Mouse (Mus musculus) adrenal gland, postnatal 10 days (tissue): Measurements from ENCODE around the gene Rbms1. TPM values are rescaled to one million over a fixed set of nuclear protein-coding genes. Genes with fewer than 3 reads are reported as not detected.

Source experiments
- DNase-seq: peaks from one replicate; pipeline ENCODE4 v3.0.0; 2021; ENCODE audit warnings: mixed read lengths
- total RNA-seq, 2 experiments: library from RNA; stranded (reverse); gene quantifications; 2 replicates each; pipeline ENCODE4 v1.2.3; 2021

Gene Rbms1
- total RNA-seq, 2 experiments from 2014 or later: 71.0 to 89.6 TPM

DNA sequence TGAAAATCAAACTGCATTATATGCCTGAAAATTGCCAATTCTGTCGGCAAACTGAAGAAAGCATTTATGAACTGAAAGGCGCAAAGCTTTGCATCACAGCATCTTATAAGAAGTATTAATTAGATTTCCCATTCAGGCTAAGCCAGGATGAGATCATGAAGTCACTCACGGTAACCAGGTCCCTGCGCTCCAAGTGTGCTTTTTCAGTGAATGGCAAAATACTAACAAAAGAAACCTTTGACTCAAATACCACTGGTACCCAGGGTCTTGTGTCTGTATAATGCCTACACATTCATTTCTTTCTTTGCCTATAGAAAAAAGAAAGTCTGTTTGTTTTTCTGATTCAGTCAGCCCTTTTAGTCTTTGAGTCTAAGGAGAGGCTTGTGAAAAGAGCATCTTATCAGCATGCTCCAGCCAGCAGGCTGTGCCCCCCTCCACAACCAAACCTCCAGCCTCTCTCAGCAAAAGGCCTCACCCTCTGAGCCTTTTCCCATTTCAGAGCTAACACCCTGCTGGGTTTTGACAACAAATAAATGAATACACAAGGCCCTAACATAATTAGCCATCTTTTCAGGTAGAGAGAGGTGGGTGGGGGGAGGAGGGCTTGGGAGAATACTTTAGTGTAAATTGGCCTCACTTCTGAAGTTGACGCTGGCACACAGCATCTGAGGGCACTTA, 83.7 kb downstream of the Rbms1 start:
- DNase-seq: no peak

DNA sequence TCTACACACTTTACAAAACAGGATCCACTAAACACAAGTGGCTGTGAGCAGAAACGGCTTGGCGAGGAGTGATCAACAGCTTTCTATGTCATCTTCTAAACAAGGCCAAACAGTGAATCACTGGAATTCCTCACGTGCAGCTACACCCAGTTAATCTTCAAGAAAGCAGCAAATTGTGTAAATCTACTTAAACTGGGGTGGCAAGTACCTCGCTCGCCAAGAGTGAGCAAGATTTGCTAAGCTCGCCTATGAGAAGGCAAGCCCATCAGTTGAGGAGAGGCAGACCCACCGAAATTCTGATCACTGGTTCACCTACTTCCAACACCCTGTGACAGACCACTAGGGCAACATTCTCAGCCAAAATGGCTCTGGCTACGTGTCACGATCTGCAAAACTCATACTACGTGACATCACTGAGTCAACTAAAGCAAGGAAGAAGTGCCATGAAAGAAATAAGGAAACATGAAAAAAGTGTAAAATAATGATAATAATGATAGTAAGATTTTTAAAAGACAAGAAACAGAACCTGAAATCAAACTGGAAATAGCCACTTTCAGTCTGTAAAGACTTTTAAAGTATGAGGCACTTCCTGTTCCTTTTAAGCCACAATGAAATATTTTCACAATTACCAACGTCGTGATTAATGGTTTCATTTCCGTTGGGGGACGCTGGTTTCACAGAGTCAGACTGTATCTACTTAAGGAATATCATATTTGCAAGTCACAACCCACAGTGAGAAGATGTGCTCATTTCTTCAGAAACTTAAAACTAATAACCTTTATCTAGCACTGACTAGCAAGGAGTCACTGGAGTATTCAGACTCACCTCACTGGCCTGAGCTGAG, 85.2 kb downstream of the Rbms1 start:
- DNase-seq: no peak

DNA sequence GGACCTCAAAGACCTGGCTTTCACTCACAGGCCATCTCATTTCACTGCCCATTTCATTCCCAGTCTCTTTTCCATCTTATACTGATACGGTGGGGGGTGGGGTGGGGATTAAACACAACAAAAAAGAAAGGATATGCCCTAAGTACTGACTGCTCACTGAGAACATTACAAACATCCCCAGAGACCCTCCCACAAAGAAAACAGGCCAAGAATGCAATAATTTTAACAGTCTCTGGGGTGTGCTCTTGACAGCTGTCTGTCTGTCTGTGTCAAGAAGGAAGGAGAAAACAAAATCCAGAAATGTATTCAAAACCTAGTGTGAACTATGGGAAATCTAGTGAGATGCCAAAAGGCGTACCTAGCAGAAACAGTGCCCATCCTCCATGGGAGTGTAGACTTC, 86.1 kb downstream of the Rbms1 start:
- no peak for DNase-seq

DNA sequence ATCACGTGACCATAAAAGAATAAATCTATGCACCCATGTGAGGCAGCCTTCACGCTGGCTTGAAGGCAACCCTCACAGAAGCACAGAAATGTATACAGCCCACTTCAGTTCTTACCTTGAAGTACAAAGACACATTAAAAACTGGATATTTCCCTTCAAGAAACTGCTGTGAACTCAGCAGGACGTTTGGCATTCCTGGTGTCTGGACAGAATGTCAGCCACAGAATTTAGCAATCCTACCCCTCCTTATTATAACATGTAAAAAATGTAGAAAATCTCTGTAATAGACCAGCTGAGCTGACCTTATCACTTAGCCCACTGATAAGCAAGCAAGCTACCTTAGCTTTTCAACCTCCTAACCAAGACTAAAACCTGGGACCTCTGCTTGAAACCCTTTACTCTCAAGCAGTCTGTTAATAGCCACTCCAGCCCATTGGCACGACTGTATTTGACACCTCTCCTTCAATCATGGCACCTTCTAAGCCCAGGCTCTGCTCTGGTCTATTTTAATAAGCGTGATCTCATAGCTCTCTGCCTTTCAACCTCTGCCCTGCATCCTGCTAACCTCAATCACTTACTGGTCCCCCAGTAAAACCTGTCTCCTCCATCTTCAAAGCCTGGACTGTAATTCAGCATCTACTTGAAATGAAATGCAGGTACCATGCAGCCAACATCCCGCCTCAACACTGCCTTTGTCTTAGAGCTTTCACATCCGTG, 90.7 kb downstream of the Rbms1 start:
- no peak for DNase-seq

DNA sequence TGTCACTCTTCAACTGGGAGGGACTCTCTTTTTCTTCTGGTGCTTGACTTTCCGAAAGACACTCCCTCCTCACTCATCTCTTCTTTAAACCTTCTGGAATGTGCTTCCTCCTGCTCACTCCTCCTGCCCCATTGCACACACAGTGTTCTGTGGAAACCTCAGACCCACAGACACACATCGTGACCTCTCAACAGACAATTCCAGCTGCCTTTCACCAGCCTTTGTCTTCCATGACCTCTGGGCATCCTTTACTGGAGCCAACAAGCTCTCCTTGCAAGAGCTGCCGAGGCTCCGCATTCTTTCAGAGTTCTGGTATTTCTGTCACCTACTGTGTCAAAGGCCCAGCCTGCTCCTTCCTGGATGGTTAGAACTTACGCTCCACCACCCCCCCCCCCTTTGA, 92.0 kb downstream of the Rbms1 start:
- no peak for DNase-seq

DNA sequence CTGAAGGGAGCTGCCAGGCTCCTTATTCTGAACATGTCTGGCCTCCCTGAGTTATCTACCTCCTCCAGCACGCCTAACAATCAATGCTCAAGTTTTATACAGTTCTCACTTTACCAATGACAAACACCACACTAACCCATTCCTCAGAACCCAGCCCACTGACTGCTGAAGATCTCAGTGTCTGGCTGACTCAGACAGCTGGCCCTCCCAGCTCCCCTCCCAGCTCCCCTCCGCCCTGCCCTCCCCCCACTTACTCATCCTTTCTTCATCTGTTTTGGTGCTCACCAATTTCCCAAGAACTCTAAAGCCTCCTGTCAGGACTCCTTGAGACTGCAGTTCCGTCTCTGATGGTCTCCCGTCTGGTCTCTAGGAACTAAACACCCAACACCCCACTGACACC, 92.5 kb downstream of the Rbms1 start:
- DNase-seq: no peak

DNA sequence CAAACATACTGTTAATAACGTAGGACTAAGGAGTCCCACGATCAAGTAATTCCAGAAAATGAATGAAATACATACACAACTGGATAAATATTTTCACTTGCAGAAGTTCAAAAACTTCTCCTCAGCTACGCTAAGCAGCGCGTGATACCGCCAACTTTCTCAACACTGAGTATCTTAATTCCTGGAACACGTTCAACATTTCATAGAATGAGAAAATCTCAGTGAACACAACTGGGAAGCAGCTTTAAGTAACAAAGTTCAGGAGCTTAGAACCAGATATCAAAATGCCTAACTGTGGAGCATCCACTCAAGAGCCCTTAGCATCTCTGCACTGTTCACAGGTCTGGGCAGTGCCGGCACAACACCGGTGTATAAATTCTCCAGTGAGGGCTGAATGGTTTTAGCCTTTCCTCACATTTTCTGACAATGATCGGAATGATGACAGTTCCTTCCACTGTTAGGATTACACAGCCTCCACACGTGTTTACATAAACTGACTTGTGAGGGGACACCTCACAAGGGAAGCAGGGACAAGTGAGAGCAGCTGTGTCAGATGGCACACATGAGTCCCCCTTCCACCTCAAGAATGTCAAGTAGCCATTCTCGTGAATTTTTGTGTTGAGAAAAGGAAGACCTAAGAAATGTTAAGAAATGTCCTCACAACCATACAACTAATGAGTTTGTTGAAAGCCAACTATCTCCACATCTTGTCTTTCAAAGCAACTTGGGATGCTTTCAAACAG, 93.8 kb downstream of the Rbms1 start:
- DNase-seq: no peak

DNA sequence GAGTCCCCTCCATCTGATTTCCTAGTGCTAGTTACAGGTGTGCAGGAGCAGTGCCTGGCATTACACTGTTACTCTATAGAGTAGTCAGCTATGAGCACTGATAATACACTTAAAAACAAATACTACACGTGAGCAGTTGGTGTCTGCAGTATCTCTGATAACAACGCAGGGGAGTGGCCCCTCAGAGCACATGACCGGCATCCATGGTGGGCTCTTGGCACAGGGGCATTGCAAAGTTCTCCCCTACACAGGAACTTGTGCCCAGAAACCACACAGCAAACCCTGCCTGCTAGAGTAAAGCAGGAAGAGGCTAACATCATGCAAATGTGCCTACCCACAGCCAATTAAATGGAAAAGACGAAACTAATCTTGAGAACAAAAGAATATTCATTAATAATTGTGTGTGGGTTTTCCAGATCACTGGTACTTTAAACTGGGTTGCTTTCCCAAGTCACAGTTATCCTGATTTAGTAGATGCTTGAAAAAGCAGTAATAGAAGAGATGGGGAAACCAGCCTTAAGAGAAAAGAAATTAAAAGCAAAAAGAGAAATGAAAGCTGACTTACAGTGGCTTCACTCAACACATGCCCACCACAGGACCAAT, 94.8 kb downstream of the Rbms1 start:
- no peak for DNase-seq

DNA sequence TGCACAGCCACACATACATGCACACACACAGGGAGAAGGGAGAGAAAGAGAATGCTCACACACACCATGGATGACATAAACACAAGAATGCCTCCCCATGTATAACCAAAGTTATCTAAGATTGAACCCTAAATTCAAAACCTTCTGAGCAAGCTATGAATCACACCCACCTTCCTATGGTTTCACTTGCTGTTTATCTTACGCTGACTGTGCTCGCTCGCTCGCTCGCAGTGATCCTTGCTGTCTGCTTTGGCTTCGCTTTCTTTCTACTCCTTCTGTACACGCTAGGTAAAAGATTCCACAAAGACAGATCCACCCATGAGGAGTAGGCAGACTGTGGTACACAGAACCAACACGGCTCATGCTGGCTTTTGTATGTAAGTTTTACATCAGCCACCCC, 95.7 kb downstream of the Rbms1 start:
- no peak for DNase-seq

DNA sequence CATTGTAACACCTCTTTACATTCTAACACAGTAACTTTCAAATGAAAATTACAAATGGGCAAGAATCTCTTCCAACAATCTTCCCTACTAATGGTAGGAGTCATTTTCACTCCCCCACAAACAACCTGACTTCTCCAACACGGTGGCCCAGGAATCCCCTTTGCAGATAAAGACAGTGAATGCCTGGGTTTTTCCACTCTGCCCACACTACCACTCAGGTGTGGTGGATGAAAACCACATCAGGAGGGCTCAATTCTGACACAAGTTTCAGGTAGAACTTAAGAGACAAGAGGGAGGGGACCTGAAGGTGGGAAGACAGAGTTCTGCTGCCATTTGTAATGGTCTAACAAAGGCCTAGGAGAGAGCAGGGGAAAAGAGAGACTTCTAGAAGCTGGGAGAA, 97.1 kb downstream of the Rbms1 start:
- no peak for DNase-seq

DNA sequence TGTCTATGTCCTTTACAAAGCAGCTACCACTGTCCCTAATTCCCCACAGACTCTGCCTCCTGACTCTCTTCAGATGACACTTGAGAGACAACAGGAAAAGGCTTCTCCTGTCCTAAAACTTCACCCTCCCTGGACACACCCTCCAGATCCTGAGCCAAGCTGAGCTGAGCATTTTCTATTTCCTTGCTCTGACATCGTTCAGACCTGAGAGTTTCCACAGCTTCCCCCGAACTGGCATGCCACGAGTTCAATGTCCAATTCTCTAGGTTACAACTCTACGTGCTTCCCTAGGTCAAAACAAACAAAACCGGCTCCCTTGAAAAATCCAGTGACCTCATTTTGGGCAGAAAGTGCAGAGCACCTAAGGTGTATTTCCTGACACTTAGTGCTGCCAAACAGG, 98.0 kb downstream of the Rbms1 start:
- DNase-seq: no peak

DNA sequence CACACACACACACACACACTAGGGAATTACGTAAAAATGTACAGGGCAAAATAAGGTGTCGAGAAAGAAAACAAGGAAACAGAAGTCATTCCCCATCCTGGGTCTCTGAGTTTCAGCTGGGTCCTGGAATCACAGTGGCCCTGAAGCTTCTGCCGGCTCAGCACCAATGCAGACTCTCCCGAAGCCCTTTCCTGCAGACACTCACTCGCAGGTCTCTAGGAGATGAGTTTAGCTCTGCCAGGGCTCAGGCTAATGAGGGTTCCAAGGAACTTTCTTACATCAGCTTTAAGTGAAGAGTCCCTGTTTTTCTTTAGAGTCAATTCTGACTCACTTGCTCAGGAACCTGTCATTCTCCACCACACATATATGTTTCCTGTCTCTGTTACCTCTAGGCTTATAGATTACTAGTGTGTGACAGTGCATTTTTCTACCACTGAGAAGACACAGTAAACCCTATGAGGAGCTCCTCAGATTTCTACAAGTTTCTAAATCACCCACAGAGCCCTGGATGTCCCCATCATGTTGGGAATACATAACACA, 98.7 kb downstream of the Rbms1 start:
- DNase-seq: no peak

DNA sequence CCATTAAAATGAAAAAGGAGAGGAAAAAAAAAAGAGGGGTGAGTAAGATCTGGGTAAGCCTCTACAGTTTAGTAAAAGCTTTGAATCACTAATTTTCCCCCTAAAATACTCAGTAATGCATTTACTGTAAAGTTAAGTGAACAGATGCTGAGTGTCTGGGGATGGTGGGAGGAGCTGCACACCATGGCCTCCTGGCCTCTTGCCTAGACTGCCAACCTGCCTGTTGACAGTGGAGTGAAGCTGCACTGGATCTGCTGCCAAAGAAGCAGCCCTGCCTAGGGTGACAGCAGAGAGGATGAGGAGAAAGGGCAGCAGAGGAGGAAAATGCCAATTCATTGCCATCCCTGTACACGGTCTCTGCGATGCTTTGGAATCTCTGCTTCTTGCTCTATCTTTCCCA, 99.2 kb downstream of the Rbms1 start:
- peak; percentile 46 for DNase-seq

DNA sequence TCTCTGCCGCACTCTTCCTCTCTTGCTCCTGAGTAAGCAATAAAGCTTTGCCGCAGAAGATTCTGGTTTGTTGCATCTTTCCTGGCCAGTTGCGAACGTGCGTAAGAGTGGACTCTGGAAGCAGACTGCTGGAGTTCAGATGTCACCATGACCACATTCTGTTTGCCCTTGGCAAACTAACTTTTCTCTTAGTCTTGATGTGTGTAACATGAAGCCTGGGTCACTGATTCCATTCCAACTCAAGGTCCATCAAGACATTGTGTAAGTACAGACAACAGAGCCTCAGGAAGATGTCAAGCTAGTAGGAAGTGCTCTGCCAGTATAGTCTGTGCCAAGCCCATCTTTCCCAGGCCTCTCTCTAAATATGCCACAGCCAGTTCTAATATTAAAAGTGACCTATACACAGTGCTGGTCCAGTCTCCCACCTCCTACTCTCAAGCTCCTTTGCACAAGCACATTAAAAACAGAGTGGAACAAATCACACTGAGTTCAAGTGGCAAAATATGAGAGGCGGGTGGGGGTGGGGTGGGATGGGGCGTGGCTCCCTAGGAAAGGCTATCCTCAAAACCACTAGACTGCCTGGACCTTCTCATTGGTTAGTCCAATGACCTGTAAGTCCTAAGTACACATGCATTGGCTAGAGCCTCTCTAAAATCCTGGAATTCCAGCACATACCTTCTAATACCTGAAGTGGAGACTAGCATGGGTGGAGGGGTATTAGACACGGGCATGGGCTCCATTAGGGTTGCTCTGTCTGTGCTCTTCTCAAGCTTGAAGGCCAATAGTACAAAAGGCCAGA, 99.9 kb downstream of the Rbms1 start:
- no peak for DNase-seq

DNA sequence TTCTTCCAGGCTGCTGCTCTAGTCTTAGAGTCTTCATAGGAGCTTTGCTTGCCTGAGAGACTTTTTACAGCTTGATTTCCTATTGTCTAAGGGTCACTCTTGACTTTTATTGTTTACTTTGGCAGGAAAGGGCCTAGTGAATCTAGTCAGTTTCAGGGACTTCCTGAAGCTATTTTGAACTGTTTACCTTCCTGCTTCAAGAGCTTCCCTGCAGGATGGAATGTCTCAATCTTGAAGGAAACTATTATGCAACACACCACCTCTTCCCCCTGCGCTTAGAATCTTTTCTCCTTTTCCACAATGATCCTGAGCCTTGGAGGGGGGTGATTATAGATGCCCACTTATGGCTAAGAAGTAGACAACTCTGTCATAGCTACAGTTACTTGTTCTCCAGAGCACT, 104.9 kb downstream of the Rbms1 start:
- DNase-seq: no peak

DNA sequence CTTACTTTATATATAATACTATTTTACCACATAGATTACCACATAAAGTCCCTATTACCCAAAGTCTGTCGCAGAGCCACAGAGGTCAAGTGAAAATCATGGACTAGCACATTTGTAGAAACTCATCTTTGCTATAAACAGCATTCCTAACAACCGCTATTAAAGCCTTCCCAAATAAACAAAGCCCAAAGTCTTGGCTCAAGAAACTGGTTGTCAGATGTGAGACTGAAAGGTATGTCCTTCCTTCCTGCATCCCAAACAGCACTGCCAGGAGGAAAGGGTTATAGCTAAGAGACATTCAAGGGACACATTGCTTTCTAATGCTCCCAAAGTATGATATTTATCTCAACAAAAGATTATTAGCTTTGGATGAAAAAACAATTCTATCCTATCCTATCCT, 106.9 kb downstream of the Rbms1 start:
- DNase-seq: no peak

DNA sequence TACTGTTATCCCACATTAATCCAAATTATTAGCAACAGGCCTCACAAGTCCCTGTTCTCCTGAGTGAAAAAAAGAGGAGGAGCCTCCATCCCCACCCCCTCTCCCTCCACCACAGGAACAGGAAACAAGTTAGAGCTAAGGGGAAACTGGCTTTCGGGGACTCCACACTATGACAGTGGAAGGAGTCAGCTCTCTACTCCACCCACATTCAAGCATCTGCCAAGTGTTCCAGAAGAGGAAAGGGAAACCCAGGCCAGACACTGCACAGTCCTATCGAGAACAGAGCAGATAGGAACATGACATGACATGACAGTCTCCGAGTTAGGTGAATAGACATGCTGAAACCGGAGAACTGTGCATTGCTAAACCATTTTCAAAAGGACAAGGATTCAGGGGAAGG, 108.0 kb downstream of the Rbms1 start:
- peak; percentile 54 for DNase-seq

DNA sequence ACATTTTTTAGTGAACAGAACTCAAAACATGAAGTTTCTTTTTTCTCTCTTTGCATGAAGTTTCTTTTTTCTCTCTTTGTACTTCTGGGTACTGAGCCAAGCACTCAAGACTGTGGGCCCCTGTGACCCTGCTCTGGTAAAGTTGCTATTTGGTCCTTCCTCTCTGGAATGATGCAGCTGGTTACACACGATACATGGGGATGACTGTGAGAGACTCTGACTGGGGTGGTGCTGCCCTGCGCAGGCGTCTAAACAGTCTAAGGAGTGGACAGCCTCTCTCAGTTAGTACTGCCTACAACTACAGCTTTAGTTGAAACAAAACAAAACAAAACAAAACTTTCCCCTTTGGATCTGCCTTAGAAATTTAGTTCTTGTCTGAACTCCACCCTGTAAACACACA, 111.1 kb downstream of the Rbms1 start:
- DNase-seq: no peak

DNA sequence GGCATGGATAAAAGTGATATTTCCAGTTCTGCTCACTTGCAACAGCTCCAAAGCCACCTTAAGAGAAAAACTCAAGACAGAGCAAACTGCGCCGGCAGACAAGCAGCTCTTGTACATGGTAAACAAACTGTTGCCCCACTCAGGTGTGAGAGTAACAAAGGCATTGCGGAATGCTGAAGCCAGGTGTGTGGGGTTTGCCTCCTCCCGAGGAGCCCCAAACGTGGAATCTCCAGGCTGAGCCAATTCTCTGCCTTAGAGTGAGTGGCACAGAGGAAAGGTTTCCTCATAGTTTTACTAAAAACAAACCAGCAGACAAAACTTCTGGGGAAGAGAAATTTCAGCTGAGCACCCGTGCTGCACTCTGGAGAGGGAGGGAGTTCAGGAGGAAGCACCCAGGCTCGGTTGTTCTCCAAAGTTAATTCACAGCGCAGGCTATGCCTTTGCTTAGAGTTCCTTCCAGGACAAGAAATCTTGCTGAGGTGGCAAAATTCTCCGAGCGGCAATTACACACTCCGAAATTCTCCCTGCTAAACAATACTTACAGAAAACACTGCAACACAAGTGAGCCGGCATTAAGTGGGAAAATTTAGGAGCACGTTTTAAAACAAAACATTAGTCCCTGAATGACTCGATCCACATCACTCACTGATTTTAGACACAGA, 111.8 kb downstream of the Rbms1 start:
- no peak for DNase-seq

DNA sequence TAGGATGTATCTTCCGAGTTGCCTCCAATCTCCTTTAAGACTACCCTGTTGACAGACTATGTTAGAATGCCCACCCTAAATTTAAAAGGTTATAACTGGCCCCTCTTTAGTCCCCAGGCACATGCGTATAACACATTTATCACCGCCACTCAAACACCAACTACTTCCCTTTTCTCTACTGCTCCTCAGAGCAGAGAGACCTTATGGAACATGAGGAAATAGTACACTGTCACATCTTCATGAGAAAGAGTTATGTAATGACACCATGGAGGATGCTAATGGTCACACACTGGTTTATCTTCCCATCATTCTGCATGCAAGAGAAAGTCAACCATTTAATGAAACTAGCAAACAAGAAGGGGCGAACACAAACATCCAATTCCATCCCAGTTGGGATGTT, 114.5 kb downstream of the Rbms1 start:
- no peak for DNase-seq
